Mouse (Mus musculus): Measurements from ENCODE around the gene Pak3. TPM values are rescaled to one million over a fixed set of nuclear protein-coding genes. Genes with fewer than 3 reads are reported as not detected.

Pak3 gene
- total and polyA plus RNA-seq, 3 experiments = not detected

DNA sequence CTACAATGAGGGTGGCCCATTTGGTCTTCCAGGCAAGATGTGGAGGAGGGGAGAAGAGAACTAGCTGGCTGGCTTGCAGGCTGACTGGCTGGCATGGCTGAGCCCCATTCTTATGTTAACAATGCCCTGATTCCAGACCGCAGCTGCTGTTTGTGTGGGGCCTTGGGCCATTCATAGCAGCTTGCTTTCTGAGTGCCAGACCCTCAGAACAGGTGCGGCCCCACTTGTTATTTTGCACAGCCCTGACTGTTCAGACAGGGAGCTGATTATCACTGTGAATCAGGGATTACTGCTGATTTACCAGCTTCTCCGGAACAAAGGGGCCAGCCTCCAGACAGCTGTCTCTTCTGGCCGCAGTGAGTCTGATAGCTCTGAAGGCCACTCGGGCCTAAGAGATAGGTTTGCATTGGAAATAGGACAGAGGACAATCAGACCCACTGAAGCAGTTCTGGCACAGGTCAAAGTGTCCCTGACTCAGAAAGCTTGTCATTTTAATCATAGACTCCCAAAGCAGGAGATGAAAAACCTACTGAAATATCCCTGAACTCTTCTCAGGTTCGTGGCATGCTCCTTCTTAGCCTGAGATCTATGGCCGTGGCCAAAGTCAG, 24.9 kb downstream of the Pak3 start:
- no peak overlapping the region for H3K4me3 ChIP-seq (ENCODE audit: control insufficient read depth in 1 of 2, insufficient read depth in 1 of 2, low read depth in 2 of 2, low read length in 2 of 2)
- H3K9ac ChIP-seq (ENCODE audit: control insufficient read depth, low read depth, low read length, poor library complexity, severe bottlenecking) = no peak overlapping the region
- no peak for DNase-seq (ENCODE audit: low read depth, low spot score)
- no peaks in the 10 kb centered on the region for H3K79me2 ChIP-seq (ENCODE audit: control insufficient read depth, insufficient read depth, low read length, poor library complexity)
- no peaks in the 10 kb centered on the region for H3K27me3 ChIP-seq (ENCODE audit: control insufficient read depth in 1 of 2, insufficient read depth in 2 of 2, low read length in 2 of 2)
- TF ChIP-seq ZMIZ1 (IDR thresholded peaks at IDR 0.05; ENCODE audit: low read depth, low read length) (no peak), MYC (IDR thresholded peaks at IDR 0.05; ENCODE audit: low read depth, low read length) (no peak), CHD1 (IDR thresholded peaks at IDR 0.05; ENCODE audit: low read depth, low read length) (no peak), MYB (IDR thresholded peaks at IDR 0.05; ENCODE audit: low read depth, low read length) (no peak), NRF1 (IDR thresholded peaks at IDR 0.05; ENCODE audit: insufficient read depth, low read depth, low read length, poor library complexity, severe bottlenecking) (no peak), UBTF (IDR thresholded peaks at IDR 0.05; ENCODE audit: borderline replicate concordance, insufficient read depth, low read depth, low read length) (no peak), USF1 (IDR thresholded peaks at IDR 0.05; ENCODE audit: low read depth, low read length) (no peak), JUND (IDR thresholded peaks at IDR 0.05; ENCODE audit: low read depth, low read length) (no peak), MXI1 (IDR thresholded peaks at IDR 0.05; ENCODE audit: low read depth, low read length) (no peak)
- H3K36me3 ChIP-seq (ENCODE audit: control insufficient read depth in 1 of 2, insufficient read depth in 2 of 2, low read length in 2 of 2) = no peaks in the 10 kb centered on the region
- no peak overlapping the region for H3K27ac ChIP-seq (ENCODE audit: control insufficient read depth, low read depth, low read length)
- H3K9me3 ChIP-seq (replicated peaks; ENCODE audit: insufficient read depth, low read length) = no peaks in the 10 kb centered on the region
- H3K4me1 ChIP-seq (ENCODE audit: control insufficient read depth in 1 of 2, insufficient read depth in 2 of 2, low read length in 2 of 2) = no peaks in the 10 kb centered on the region

DNA sequence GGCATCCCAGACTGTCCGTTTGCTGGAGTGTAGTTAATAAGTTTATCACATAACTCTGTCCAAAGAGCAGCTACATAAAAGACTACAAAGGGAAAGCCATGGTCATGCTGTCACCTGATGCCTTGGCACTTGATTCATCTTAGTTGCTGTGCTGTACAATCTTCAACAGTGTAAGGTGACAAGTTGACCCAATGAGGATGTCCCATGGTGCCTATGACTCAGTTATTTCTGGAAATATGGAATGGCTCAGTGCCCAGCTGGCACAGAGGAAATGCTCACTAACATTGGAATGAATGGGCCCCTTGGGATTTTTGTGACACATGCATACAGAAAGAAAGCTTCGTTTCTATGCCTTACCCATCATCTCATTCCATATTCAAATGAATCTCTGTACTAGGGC, 55.3 kb downstream of the Pak3 start:
- Histone ChIP-seq H3K27ac (ENCODE audit: control insufficient read depth, low read depth, low read length) (no peak overlapping the region), H3K27me3 (ENCODE audit: control insufficient read depth in 1 of 2, insufficient read depth in 2 of 2, low read length in 2 of 2) (no peaks in the 10 kb centered on the region), H3K4me3 (ENCODE audit: control insufficient read depth in 1 of 2, insufficient read depth in 1 of 2, low read depth in 2 of 2, low read length in 2 of 2) (no peak overlapping the region), H3K79me2 (ENCODE audit: control insufficient read depth, insufficient read depth, low read length, poor library complexity) (no peaks in the 10 kb centered on the region), H3K4me1 (ENCODE audit: control insufficient read depth in 1 of 2, insufficient read depth in 2 of 2, low read length in 2 of 2) (no peaks in the 10 kb centered on the region), H3K36me3 (ENCODE audit: control insufficient read depth in 1 of 2, insufficient read depth in 2 of 2, low read length in 2 of 2) (no peaks in the 10 kb centered on the region), H3K9me3 (replicated peaks; ENCODE audit: insufficient read depth, low read length) (no peaks in the 10 kb centered on the region), H3K9ac (ENCODE audit: control insufficient read depth, low read depth, low read length, poor library complexity, severe bottlenecking) (no peak overlapping the region)
- TF ChIP-seq USF2 (IDR thresholded peaks at IDR 0.05; ENCODE audit: borderline replicate concordance in 1 of 2, insufficient read depth in 1 of 2, low read depth in 1 of 2, low read length in 2 of 2) (no peak), MYB (IDR thresholded peaks at IDR 0.05; ENCODE audit: low read depth, low read length) (no peak), USF1 (IDR thresholded peaks at IDR 0.05; ENCODE audit: low read depth, low read length) (no peak), EP300 (IDR thresholded peaks at IDR 0.05; ENCODE audit: low read depth in 1 of 2, low read length in 2 of 2) (no peak), MXI1 (IDR thresholded peaks at IDR 0.05; ENCODE audit: low read depth, low read length) (no peak), TCF12 (IDR thresholded peaks at IDR 0.05; ENCODE audit: low read depth, low read length) (no peak), POLR2AphosphoS2 (IDR thresholded peaks at IDR 0.05; ENCODE audit: low read length) (no peak), MAX (IDR thresholded peaks at IDR 0.05; ENCODE audit: low read length) (no peak), BHLHE40 (IDR thresholded peaks at IDR 0.05; ENCODE audit: borderline replicate concordance, low read depth, low read length) (no peak), ETS1 (IDR thresholded peaks at IDR 0.05; ENCODE audit: low read depth, low read length) (no peak), SIN3A (IDR thresholded peaks at IDR 0.05; ENCODE audit: low read length) (no peak), TAL1 (IDR thresholded peaks at IDR 0.05; ENCODE audit: low read length) (no peak), GABPA (IDR thresholded peaks at IDR 0.05; ENCODE audit: low read depth, low read length) (no peak), RCOR1 (IDR thresholded peaks at IDR 0.05; ENCODE audit: low read depth, low read length) (no peak)
- DNase-seq (ENCODE audit: low read depth, low spot score) = no peak

Data from MEL (cell line).